Mouse (Mus musculus) gastrocnemius, postnatal 10 days (tissue): ENCODE measurements around the gene 1700061G19Rik. TPM values are rescaled to one million over a fixed set of nuclear protein-coding genes. Genes with fewer than 3 reads are reported as not detected.
"Not testable (repeated sequence)": the region's sequence is repeated elsewhere in the genome, so short reads cannot be mapped to it uniquely, and the experiment has no call there.

Experiments
- DNase-seq: peaks from one replicate; pipeline ENCODE4 v3.0.0; 2021; ENCODE audit warnings: mixed read lengths
- total RNA-seq, 2 experiments: library from RNA; stranded (reverse); gene quantifications; 2 replicates each; pipeline ENCODE4 v1.2.3; 2021

Gene 1700061G19Rik
- total RNA-seq, 2 experiments from 2014 or later = 0.11 TPM; not detected in 1

DNA sequence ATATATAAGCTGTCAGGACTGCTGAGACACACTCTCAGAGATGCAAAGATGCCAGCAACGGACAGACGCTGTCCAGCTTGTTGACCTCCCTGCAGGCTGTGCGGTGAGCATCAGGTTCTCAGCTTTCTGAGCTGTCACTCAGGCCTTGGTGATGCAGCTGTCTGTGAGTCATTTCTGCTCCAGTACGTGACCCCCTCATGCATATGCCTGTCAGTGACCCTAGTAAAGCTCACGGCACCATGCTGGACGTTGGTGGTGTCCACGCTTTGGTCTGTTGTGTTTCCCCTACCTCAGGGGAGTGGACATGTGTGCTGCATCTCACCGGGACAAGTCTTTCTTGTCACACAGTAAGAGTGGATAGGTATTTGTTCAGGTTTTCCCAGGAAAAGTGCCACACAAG, 3.5 kb upstream of the 1700061G19Rik start:
- DNase-seq = no peak

DNA sequence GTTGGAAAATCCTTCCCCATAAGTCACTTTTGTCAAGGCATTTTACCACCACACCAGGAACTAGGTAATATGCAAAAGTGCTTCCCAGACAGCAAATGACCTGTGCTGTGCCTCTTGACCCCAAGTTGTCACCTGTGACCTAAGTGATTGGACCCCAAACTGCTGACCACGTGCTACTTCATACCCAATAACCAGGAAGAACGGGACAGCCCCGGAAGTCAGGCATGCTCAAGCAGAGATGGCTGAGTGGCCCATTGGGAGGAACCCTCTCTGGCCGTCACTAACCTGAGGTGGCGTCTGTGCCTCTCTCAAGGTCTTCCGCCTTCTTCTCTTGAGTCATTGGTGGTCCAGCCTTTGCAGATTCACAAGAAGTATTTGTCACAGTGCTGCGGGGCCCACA, 2.8 kb upstream of the 1700061G19Rik start:
- DNase-seq = no peak

DNA sequence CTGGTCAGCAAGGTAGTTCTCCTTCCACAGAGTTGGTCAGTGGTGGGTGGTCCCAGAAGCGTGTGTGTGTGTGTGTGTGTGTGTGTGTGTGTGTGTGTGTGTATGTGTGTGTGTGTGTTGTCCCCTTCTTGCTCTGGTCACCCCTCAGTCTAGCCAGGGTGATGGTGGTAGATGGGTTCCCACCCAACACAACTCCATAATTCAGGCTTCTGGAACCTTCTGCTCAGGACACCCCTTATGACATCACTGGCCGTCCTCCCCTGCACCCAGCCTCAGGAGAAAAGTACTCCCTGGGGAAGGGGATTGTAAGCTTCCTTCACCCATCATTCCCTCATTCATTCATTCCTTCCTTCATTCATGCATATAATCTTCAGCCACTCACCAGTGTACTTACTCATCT, 1.0 kb upstream of the 1700061G19Rik start, which contains the start of gene Acsbg2:
TSS of gene Acsbg2 (minus strand) at position 211 of the 400 bp plus-strand sequence.
- DNase-seq = no peak

- no peak for DNase-seq
These were observed 1.2 kb downstream of the 1700061G19Rik start for GRCm38 (mm10) chr17:56876465-56876864.

DNA sequence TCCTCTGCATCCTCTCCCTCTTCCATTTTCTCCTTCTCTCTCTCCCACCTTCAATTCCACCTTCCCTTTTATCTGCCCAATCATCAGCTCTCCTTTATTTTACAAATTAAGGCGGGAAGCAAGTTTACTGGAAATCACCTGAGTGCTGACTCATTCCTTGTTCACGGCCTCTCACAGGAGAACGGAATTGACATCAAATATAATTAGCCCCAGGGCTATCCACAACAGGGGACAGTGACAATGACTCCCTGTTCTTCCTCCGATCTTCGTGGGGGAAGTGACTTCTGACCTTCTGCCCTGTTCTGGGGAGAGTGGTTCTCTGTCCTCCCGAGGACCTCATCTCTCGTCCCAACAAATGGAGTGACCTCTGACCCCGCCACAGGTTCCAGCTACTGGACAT, 1.7 kb downstream of the 1700061G19Rik start:
- no peak for DNase-seq

- no peak for DNase-seq
These were observed 2.1 kb downstream of the 1700061G19Rik start for GRCm38 (mm10) chr17:56877426-56877825.

DNA sequence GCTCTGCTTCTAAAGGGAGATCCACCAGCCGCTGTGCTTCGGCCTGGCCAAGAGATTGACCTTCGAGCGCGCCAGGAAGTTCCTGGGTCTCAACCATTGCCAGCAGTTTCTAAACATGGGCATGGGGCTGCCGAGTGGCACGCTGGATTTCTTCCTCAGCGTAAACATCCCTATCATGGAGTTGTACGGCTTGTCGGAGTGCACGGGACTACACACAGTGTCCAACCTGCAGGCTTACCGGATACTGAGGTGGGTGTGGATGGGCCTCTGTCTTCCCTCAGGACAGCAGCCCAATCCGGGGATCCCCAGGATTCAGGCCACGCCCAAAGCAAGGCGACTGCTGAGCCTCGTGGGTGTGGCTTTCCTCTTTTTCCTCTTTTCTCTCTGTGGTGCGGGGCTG, 8.3 kb downstream of the 1700061G19Rik start:
- no peak for DNase-seq

DNA sequence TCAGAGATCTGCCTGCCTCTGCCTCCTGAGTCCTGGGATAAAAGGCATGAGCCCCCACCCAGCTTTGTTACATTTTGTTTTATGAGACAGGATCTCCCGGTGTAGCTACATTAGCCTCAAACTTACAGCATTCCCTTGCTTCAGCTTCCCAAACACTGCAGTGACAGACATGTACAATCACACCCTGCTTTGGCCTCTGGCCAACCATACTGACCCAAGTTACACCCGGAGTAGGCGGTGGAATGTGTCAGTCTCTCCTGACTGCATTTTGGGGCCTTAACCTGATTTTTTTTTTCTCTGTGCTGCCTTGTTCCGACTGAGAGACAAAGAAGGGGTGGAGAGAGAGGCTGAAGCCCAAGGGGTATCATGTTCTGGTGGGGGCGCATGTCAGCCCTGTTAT, 9.1 kb downstream of the 1700061G19Rik start:
- DNase-seq = no peak

DNA sequence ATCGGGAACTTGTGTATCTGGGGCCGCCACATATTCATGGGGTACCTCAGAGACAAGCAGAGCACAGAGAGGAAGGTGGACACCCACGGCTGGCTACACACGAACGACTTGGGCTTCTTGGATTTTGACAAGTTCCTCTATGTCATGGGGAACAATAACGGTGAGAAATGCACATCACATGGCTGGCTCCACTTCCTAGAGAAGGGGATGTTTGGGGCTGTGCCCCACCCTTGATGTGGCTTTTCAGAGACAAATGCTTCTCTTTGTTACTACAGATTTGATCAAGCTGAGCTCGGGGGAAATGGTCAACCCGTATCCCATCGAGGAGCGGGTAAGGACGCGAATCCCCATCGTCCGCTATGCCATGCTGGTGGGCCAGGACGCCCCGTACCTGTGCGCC, 9.5 kb downstream of the 1700061G19Rik start:
- no peak for DNase-seq

DNA sequence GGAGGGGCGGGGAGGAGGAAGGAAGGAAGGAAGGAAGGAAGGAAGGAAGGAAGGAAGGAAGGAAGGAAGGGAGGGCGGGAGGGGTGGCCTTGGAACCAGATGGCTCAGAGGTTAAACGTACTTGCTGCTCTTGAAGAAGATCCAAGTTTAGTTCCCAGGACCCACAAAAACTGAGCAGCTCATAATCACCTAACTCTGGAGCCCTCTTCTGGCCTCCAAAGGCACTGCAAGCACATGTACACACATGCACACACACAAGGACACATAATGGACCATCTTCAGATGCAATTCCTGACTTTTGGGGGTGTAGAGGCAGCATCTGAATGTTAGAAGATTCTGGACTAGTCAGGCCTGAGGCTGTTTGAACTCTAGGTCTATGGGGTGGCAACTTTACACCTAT, 12.8 kb downstream of the 1700061G19Rik start:
- no peak for DNase-seq

DNA sequence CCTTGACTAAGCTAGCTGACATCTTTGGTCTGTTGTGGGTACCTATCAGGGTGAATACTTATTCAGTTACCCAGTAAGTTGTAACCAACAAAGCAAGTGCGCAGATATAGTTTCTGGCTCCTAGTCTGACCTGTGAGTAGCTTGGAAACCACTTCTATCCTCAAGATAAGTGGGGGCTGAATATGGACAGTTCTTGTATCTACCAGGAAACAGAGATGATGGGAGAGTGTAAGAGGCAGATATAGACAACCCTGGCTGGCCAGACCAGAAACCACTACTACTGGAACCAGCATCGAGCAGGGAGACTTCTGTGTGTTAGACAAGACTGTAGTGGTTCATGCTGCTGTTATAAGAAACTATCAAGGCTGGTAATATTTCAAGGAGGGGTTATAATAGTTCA, 14.7 kb downstream of the 1700061G19Rik start:
- no peak for DNase-seq

DNA sequence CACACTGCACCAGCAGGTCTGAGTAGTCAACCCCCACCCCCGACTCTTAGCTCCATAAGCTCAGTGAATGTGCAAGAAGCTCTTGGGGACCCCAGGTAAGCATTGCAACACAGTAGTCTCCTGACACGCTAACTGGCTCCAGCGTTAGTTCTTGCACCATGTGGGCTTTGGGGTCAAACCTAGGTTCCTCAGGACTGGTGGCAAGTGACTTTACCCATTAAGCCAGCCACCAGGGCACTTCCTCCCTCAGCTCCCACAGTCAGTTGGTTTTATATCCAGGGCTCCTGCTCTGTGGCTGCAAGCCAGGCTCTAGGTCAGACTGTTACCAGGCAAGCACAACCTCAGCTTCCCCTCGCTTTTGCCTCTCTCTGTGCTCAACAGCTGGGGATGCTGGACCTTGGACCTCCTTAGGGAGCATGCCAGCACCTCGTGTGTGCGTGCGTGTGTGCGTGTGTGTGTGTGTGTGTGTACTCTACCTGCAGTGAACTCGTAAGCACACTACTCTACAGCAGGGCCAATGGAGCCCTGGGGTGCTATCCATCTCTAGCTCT, 20.2 kb downstream of the 1700061G19Rik start:
- DNase-seq = no peak

- DNase-seq = no peak
These were observed 21.3 kb downstream of the 1700061G19Rik start for GRCm38 (mm10) chr17:56896513-56897129.

- DNase-seq = peak; percentile 79
These were observed 22.4 kb downstream of the 1700061G19Rik start for GRCm38 (mm10) chr17:56897630-56898195.

DNA sequence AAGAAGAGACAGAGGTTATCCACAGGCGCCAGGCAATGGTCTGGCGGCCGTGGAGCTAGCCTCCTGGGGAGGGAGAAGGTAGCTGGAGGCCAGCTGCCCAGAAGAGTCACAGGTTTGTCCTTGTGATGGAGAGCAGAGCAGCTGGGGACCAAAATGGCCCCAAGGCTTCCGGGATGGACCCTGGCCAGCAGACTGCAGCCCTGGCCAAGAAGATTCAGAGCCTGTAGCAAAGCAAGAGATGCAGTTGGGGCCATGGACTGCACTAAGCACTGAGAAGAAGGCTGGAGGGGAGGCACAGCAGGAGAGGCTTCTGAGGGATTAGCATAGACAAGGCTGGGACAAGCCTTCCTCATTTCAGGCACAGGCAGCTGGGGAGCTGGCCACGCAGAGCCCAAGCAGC, 27.4 kb downstream of the 1700061G19Rik start:
- no peak for DNase-seq

DNA sequence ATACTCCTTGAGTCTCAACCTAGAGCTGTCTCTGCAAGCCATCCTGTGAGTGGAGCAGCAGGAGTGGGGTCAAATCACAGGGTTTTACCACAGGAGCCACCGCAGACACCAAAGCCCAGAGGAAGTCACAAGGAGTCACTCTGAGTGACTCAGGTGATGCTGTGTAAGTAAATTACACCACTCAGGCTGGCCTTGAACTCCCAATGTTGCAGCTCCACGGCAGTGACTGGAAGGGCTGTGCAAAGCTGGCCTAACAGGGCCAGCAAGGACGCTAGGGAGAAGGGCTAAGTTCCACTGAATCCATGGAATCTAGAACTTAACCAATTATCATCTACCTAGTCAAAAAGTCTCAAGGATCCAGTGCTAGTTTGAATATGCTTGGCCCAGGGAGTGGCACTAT, 30.9 kb downstream of the 1700061G19Rik start:
- DNase-seq = no peak

GRCm38 (mm10) chr17:56907096-56907495, 31.8 kb downstream of the 1700061G19Rik start:
- DNase-seq = no peak

DNA sequence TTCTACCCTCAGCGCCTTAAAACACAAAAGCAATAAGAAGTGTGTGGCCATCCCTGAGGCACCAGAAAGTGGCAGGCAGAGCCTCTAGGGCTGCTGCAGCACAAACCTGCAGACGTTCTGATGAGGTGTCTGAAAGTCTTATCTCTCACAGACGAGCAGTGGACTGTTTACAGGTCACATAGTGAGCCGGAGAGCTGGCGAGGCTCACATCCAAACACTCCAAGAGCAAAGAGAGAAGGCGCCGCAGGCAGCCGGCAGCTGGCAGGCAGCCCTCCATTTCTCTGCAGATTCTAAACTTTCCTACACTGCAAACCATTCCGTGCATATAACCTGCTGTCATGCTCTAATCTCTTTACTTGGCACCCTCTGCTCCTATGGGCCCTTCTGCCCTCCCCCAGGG, 32.6 kb downstream of the 1700061G19Rik start:
- no peak for DNase-seq

GRCm38 (mm10) chr17:56909764-56910163, 34.5 kb downstream of the 1700061G19Rik start:
- not testable (repeated sequence) for DNase-seq

GRCm38 (mm10) chr17:56913023-56913422, 37.7 kb downstream of the 1700061G19Rik start:
- no peak for DNase-seq

GRCm38 (mm10) chr17:56913444-56913843, 38.2 kb downstream of the 1700061G19Rik start:
- DNase-seq = no peak

DNA sequence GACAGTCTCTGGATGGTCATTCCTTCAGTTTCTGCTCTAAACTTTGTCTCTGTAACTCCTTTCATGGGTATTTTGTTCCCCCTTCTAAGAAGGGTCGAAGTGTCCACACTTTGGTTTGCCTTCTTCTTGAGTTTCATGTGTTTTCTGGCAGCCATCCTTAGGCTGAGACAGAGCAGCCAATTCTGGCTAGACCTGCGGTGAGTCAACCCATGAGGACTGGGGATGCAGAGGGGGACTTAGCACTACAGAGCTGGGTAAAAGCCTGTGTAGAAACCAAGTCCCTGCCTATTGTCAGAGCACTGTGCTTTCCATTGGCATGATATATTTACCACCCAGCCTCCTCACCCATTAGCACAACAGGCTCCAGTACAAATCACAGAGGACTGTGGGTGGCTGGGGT, 41.9 kb downstream of the 1700061G19Rik start:
- no peak for DNase-seq

GRCm38 (mm10) chr17:56919725-56920124, 44.4 kb downstream of the 1700061G19Rik start:
- DNase-seq = no peak

- no peak for DNase-seq
These were observed 50.7 kb downstream of the 1700061G19Rik start for GRCm38 (mm10) chr17:56925998-56926397.
